Mouse (Mus musculus): ENCODE measurements around the gene Klhl9.
"Not testable (repeated sequence)": the region's sequence is repeated elsewhere in the genome, so short reads cannot be mapped to it uniquely, and the experiment has no call there.

The Klhl9 gene

GRCm38 (mm10) chr4:88721791-88722721 lies at the start of gene Klhl9, which contains the start of gene Gm26566:
Gene Klhl9, minus strand, starts transcription at chr4:88722465.
Gene Gm26566, plus strand, starts transcription at chr4:88721805.
- DNase-seq: peak; percentile 95

GRCm38 (mm10) chr4:88763384-88764018 lies 41.2 kb upstream of the Klhl9 start:
- DNase-seq: peak; percentile 78

GRCm38 (mm10) chr4:88762341-88762740 lies 40.1 kb upstream of the Klhl9 start:
- peak; percentile 16 for DNase-seq

GRCm38 (mm10) chr4:88761776-88762175 lies 39.5 kb upstream of the Klhl9 start:
- peak; percentile 66 for DNase-seq

- DNase-seq: peak; percentile 88
Measured at GRCm38 (mm10) chr4:88760431-88760830, 38.2 kb upstream of the Klhl9 start.

- peak; percentile 24 for DNase-seq
Measured at GRCm38 (mm10) chr4:88759610-88760268, 37.5 kb upstream of the Klhl9 start, which contains the start of gene Gm13283. Gene Gm13283, plus strand, starts transcription at chr4:88760119.

GRCm38 (mm10) chr4:88758751-88759150 lies 36.5 kb upstream of the Klhl9 start:
- DNase-seq: not testable (repeated sequence)

GRCm38 (mm10) chr4:88757628-88758031 lies 35.4 kb upstream of the Klhl9 start:
- peak; percentile 90 for DNase-seq

- DNase-seq: not testable (repeated sequence)
Measured at GRCm38 (mm10) chr4:88756581-88757513, 34.6 kb upstream of the Klhl9 start.

- peak; percentile 53 for DNase-seq
Measured at GRCm38 (mm10) chr4:88754818-88755340, 32.6 kb upstream of the Klhl9 start, which contains the start of gene Gm13271. Gene Gm13271, plus strand, starts transcription at chr4:88754868.

GRCm38 (mm10) chr4:88749926-88750325 lies 27.7 kb upstream of the Klhl9 start:
- DNase-seq: no peak

GRCm38 (mm10) chr4:88744207-88744606 lies 21.9 kb upstream of the Klhl9 start:
- no peak for DNase-seq

- DNase-seq: no peak
Measured at GRCm38 (mm10) chr4:88742771-88743371, 20.6 kb upstream of the Klhl9 start.

- no peak for DNase-seq
Measured at GRCm38 (mm10) chr4:88741426-88741825, 19.2 kb upstream of the Klhl9 start.

GRCm38 (mm10) chr4:88739036-88739435 lies 16.8 kb upstream of the Klhl9 start:
- no peak for DNase-seq

GRCm38 (mm10) chr4:88738480-88738879 lies 16.2 kb upstream of the Klhl9 start:
- peak; percentile 71 for DNase-seq

GRCm38 (mm10) chr4:88727324-88727723 lies 5.1 kb upstream of the Klhl9 start:
- peak; percentile 58 for DNase-seq

- no peak for DNase-seq
Measured at GRCm38 (mm10) chr4:88726727-88727126, 4.5 kb upstream of the Klhl9 start.

- peak; percentile 19 for DNase-seq
Measured at GRCm38 (mm10) chr4:88723497-88724090, 1.3 kb upstream of the Klhl9 start.

- DNase-seq: no peak
Measured at GRCm38 (mm10) chr4:88718715-88719114, 3.5 kb downstream of the Klhl9 start.

GRCm38 (mm10) chr4:88715059-88715458 lies 7.2 kb downstream of the Klhl9 start:
- no peak for DNase-seq
